Mouse (Mus musculus) brain, embryonic 18.5 days (tissue): ENCODE measurements at regions not wholly inside any gene's neighbourhood (a gene's known extent, or its start where the extent isn't known, plus 50 kb on each side); places are given as distances from the start of the nearest gene placed in this dataset.
A peak's percentile ranks its signal among the peaks of the same experiment; 100 is the strongest.

Source experiments
- DNase-seq: peaks from one replicate; pipeline ENCODE4 v3.0.0-alpha.2; 2012; ENCODE audit warnings: low read depth, low spot score

GRCm38 (mm10) chr19:51648586-51649158 lies 615.4 kb upstream of the Ins1 start:
- peak; percentile 12 for DNase-seq

DNA sequence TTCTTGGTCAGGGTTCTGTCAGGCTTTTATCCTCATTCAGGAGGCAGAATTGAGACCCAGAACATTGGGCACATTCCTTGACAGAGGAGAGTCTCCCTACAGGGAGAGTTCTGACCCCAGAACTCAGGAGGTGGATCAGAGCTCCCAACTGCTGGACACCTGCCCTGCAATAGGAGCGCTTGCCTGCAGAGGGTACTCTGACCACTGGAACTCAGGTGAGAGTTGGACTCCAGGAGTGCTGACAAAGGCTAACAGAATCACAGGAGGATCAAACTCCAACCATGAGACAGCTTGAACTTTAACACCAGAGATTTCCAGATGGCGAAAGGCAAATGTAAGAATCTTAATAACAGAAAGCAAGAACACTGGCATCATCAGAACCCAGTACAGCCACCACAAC lies 603.9 kb upstream of the Ins1 start:
- DNase-seq, result no peak

- no peak for DNase-seq
These were observed 597.5 kb upstream of the Ins1 start for GRCm38 (mm10) chr19:51666626-51667025.

- peak; percentile 10 for DNase-seq
These were observed 588.4 kb upstream of the Ins1 start for GRCm38 (mm10) chr19:51675706-51676105.
